Mouse (Mus musculus): ENCODE measurements around the gene Fasl. TPM values are rescaled to one million over a fixed set of nuclear protein-coding genes. Genes with fewer than 3 reads are reported as not detected.

Fasl gene
- 0.32 and 0.37 TPM in 2 replicates for polyA plus RNA-seq (2012; rRNA removed)

GRCm38 (mm10) chr1:161788339-161788738 lies at the start of gene Fasl:
TSS of gene Fasl (minus strand) at chr1:161788495.
- Histone ChIP-seq H3K4me1 (ENCODE audit: control insufficient read depth, insufficient read depth, low read length) (no peaks in the 10 kb centered on the region), H3K4me3 (replicated peaks; ENCODE audit: extremely low read depth, low read depth, low read length) (no peak within 1 kb of the TSS)
- 75% methylated on average over 9 of the region's 9 CpGs for WGBS
- DNase-seq: no peak
- TF ChIP-seq CTCF (IDR thresholded peaks at IDR 0.05; ENCODE audit: insufficient read depth, low read length): no peak
- TF ChIP-seq POLR2A (IDR thresholded peaks at IDR 0.05; ENCODE audit: borderline replicate concordance, extremely low read depth, low read depth, low read length): no peak

GRCm38 (mm10) chr1:161826677-161827076 lies 38.4 kb upstream of the Fasl start:
- no peak for TF ChIP-seq CTCF (IDR thresholded peaks at IDR 0.05; ENCODE audit: insufficient read depth, low read length)
- no peak for TF ChIP-seq POLR2A (IDR thresholded peaks at IDR 0.05; ENCODE audit: borderline replicate concordance, extremely low read depth, low read depth, low read length)
- Histone ChIP-seq H3K4me1 (ENCODE audit: control insufficient read depth, insufficient read depth, low read length) (no peaks in the 10 kb centered on the region), H3K4me3 (replicated peaks; ENCODE audit: extremely low read depth, low read depth, low read length) (no peak overlapping the region)
- no peak for DNase-seq
- WGBS: 92% methylated on average over 2 of the region's 2 CpGs

- no peaks in the 10 kb centered on the region for H3K4me1 ChIP-seq (ENCODE audit: control insufficient read depth, insufficient read depth, low read length)
- WGBS: 75% methylated on average over 5 of the region's 5 CpGs
- H3K4me3 ChIP-seq (replicated peaks; ENCODE audit: extremely low read depth, low read depth, low read length): no peak overlapping the region
- no peak for DNase-seq
- TF ChIP-seq CTCF (IDR thresholded peaks at IDR 0.05; ENCODE audit: insufficient read depth, low read length) (no peak), POLR2A (IDR thresholded peaks at IDR 0.05; ENCODE audit: borderline replicate concordance, extremely low read depth, low read depth, low read length) (no peak)
Measured at GRCm38 (mm10) chr1:161809428-161809827, 21.1 kb upstream of the Fasl start.

GRCm38 (mm10) chr1:161808980-161809379 lies 20.7 kb upstream of the Fasl start:
- H3K4me3 ChIP-seq (replicated peaks; ENCODE audit: extremely low read depth, low read depth, low read length): no peak overlapping the region
- WGBS: 35% methylated on average over 6 of the region's 6 CpGs
- DNase-seq: no peak
- no peaks in the 10 kb centered on the region for H3K4me1 ChIP-seq (ENCODE audit: control insufficient read depth, insufficient read depth, low read length)
- TF ChIP-seq CTCF (IDR thresholded peaks at IDR 0.05; ENCODE audit: insufficient read depth, low read length) (no peak), POLR2A (IDR thresholded peaks at IDR 0.05; ENCODE audit: borderline replicate concordance, extremely low read depth, low read depth, low read length) (no peak)

- TF ChIP-seq CTCF (IDR thresholded peaks at IDR 0.05; ENCODE audit: insufficient read depth, low read length): no peak
- no peak for DNase-seq
- Histone ChIP-seq H3K4me1 (ENCODE audit: control insufficient read depth, insufficient read depth, low read length) (no peaks in the 10 kb centered on the region), H3K4me3 (replicated peaks; ENCODE audit: extremely low read depth, low read depth, low read length) (no peak overlapping the region)
- WGBS: 70% methylated on average over 8 of the region's 8 CpGs
Measured at GRCm38 (mm10) chr1:161804541-161804971, 16.3 kb upstream of the Fasl start.

GRCm38 (mm10) chr1:161801321-161801720 lies 13.0 kb upstream of the Fasl start:
- TF ChIP-seq CTCF (IDR thresholded peaks at IDR 0.05; ENCODE audit: insufficient read depth, low read length) (no peak), POLR2A (IDR thresholded peaks at IDR 0.05; ENCODE audit: borderline replicate concordance, extremely low read depth, low read depth, low read length) (no peak)
- no peaks in the 10 kb centered on the region for H3K4me1 ChIP-seq (ENCODE audit: control insufficient read depth, insufficient read depth, low read length)
- 58% methylated on average over 2 of the region's 2 CpGs for WGBS
- no peak for DNase-seq
- H3K4me3 ChIP-seq (replicated peaks; ENCODE audit: extremely low read depth, low read depth, low read length): no peak overlapping the region

GRCm38 (mm10) chr1:161800256-161800655 lies 12.0 kb upstream of the Fasl start:
- Histone ChIP-seq H3K4me3 (replicated peaks; ENCODE audit: extremely low read depth, low read depth, low read length) (no peak overlapping the region), H3K4me1 (ENCODE audit: control insufficient read depth, insufficient read depth, low read length) (no peaks in the 10 kb centered on the region)
- DNase-seq: no peak
- TF ChIP-seq CTCF (IDR thresholded peaks at IDR 0.05; ENCODE audit: insufficient read depth, low read length): no peak
- TF ChIP-seq POLR2A (IDR thresholded peaks at IDR 0.05; ENCODE audit: borderline replicate concordance, extremely low read depth, low read depth, low read length): no peak

- TF ChIP-seq CTCF (IDR thresholded peaks at IDR 0.05; ENCODE audit: insufficient read depth, low read length): no peak
- no peak for TF ChIP-seq POLR2A (IDR thresholded peaks at IDR 0.05; ENCODE audit: borderline replicate concordance, extremely low read depth, low read depth, low read length)
- Histone ChIP-seq H3K4me1 (ENCODE audit: control insufficient read depth, insufficient read depth, low read length) (no peaks in the 10 kb centered on the region), H3K4me3 (replicated peaks; ENCODE audit: extremely low read depth, low read depth, low read length) (no peak overlapping the region)
- no peak for DNase-seq
Measured at GRCm38 (mm10) chr1:161799791-161800190, 11.5 kb upstream of the Fasl start.

GRCm38 (mm10) chr1:161798866-161799265 lies 10.6 kb upstream of the Fasl start:
- H3K4me3 ChIP-seq (replicated peaks; ENCODE audit: extremely low read depth, low read depth, low read length): no peak overlapping the region
- no peak for TF ChIP-seq POLR2A (IDR thresholded peaks at IDR 0.05; ENCODE audit: borderline replicate concordance, extremely low read depth, low read depth, low read length)
- TF ChIP-seq CTCF (IDR thresholded peaks at IDR 0.05; ENCODE audit: insufficient read depth, low read length): no peak
- no peak for DNase-seq
- H3K4me1 ChIP-seq (ENCODE audit: control insufficient read depth, insufficient read depth, low read length): no peaks in the 10 kb centered on the region
- 72% methylated on average over 3 of the region's 3 CpGs for WGBS

GRCm38 (mm10) chr1:161794447-161795211 lies 6.3 kb upstream of the Fasl start:
- WGBS: 50% methylated on average over 10 of the region's 10 CpGs

More at GRCm38 (mm10) chr1:161794447-161795211, 6.3 kb upstream of the Fasl start:
- Histone ChIP-seq H3K4me1 (ENCODE audit: control insufficient read depth, insufficient read depth, low read length) (no peaks in the 10 kb centered on the region), H3K4me3 (replicated peaks; ENCODE audit: extremely low read depth, low read depth, low read length) (no peak overlapping the region)
- TF ChIP-seq CTCF (IDR thresholded peaks at IDR 0.05; ENCODE audit: insufficient read depth, low read length) (no peak), POLR2A (IDR thresholded peaks at IDR 0.05; ENCODE audit: borderline replicate concordance, extremely low read depth, low read depth, low read length) (no peak)
- DNase-seq: no peak
